Mouse (Mus musculus) liver, embryonic 11.5 days (tissue): Measurements from ENCODE around the gene Dnal1. TPM values are rescaled to one million over a fixed set of nuclear protein-coding genes. Genes with fewer than 3 reads are reported as not detected.
A peak's percentile ranks its signal among the peaks of the same experiment; 100 is the strongest.

Source experiments
- ATAC-seq: fragments of 200-750 bp; cut with Nextera tagmentation; replicated peaks from 2 replicates; pipeline ENCODE4 v1.8.0; 2017; ENCODE audit warnings: moderate number of reproducible peaks, mild to moderate bottlenecking, moderate TSS enrichment, moderate library complexity; ENCODE audit not compliant: low FRiP score
- DNase-seq: peaks from one replicate; pipeline ENCODE4 v3.0.0-alpha.2; 2017; ENCODE audit warnings: low spot score
- H3K27ac ChIP-seq: fragments of 300-500 bp; sonication (generic); 2 replicates; pipeline ENCODE4 v1.5.1; 2014; ENCODE audit warnings: mild to moderate bottlenecking, low read depth, low read length, control low read depth
- H3K27me3 ChIP-seq: fragments of 300-500 bp; sonication (generic); replicated peaks from 2 replicates; pipeline ENCODE4 v1.6.1; 2014; ENCODE audit warnings: low read length, mixed read lengths; ENCODE audit not compliant: control insufficient read depth, insufficient read depth
- H3K36me3 ChIP-seq: fragments of 300-500 bp; sonication (generic); 2 replicates; pipeline ENCODE4 v1.6.1; 2014; ENCODE audit warnings: mild to moderate bottlenecking, low read length, moderate library complexity, mixed read lengths; ENCODE audit not compliant: control insufficient read depth, insufficient read depth
- H3K4me1 ChIP-seq: fragments of 300-500 bp; sonication (generic); replicated peaks from 2 replicates; pipeline ENCODE4 v1.6.1; 2014; ENCODE audit warnings: low read length, mixed read lengths; ENCODE audit not compliant: control insufficient read depth, insufficient read depth
- H3K4me2 ChIP-seq: fragments of 300-500 bp; sonication (generic); 2 replicates; pipeline ENCODE4 v1.6.1; 2014; ENCODE audit warnings: mild to moderate bottlenecking, control low read depth, moderate library complexity
- H3K4me3 ChIP-seq: fragments of 300-500 bp; sonication (generic); 2 replicates; pipeline ENCODE4 v1.5.1; 2014; ENCODE audit warnings: low read depth, low read length, control low read depth
- H3K9ac ChIP-seq: fragments of 300-500 bp; sonication (generic); 2 replicates; pipeline ENCODE4 v1.6.1; 2014; ENCODE audit warnings: low read depth, low read length, control low read depth
- H3K9me3 ChIP-seq: fragments of 300-500 bp; sonication (generic); 2 replicates; pipeline ENCODE4 v1.6.1; 2016; ENCODE audit warnings: low read length, inconsistent platforms, mixed read lengths; ENCODE audit not compliant: control insufficient read depth
- WGBS: fragments of 180-500 bp; shearing (Covaris S2); extraction: QIAGEN DNeasy Blood & Tissue Kit; methylation state at CpG from one replicate; pipeline ENCODE4 v1.1.7; 2014; 5-methylcytosine and 5-hydroxymethylcytosine counted together
- polyA plus RNA-seq: library from polyadenylated mRNA; unstranded; fragments of >200 nt; fragmentation: Nextera tagmentation; extraction: Ambion mirVana; gene quantifications from 2 replicates; pipeline ENCODE4 v1.2.1, GENCODE M21; 2014

Dnal1 gene
- polyA plus RNA-seq, 1 experiment from 2014 or later: 2.3 TPM

DNA sequence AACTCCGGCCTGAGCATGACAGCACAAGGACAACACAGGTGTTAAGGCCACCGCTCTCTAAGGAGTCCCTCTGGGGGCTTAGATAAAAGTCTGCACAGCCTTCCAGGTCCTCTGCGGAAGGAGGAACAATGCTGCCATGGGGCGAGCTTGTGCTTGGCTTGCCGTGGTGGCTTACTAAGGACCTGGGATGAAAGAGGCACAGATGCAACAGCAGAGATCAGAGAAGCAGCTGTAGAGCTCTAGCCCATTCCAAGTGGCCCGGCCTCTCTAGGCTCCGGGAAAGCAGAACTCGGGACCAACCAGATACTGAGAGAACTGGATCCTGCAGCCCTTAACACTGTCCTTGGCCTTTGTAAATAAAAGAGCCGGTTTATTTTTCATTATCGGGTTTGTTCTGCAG, 37.7 kb downstream of the Dnal1 start:
- H3K4me1 ChIP-seq: peaks cover 54% of the 10 kb centered on the region
- H3K9me3 ChIP-seq: no peaks in the 10 kb centered on the region
- DNase-seq: no peak
- no peaks in the 10 kb centered on the region for H3K27me3 ChIP-seq
- peak overlapping the region; percentile 18; the same call in 1 of the 2 replicates for H3K4me3 ChIP-seq
- H3K4me2 ChIP-seq: peak overlapping the region; percentile 53
- H3K9ac ChIP-seq: peak overlapping the region; percentile 38
- 71% methylated on average over 10 of the region's 10 CpGs for WGBS
- H3K36me3 ChIP-seq: peaks cover 28% of the 10 kb centered on the region
- no peak for ATAC-seq
- H3K27ac ChIP-seq: peak overlapping the region; percentile 73

- Histone ChIP-seq H3K4me3 (0 out of 2 replicates have a peak overlapping the region, but pooled peaks have one; percentile 18), H3K36me3 (peaks cover 28% of the 10 kb centered on the region), H3K4me2 (peak overlapping the region; percentile 53), H3K9ac (no peak overlapping the region), H3K4me1 (peaks cover 51% of the 10 kb centered on the region), H3K27me3 (no peaks in the 10 kb centered on the region), H3K9me3 (no peaks in the 10 kb centered on the region), H3K27ac (peak overlapping the region; percentile 73)
- ATAC-seq (no peak; the same call in 1 of the 2 replicates), DNase-seq (no peak)
- 67% methylated on average over 32 of the region's 32 CpGs for WGBS
Observed at GRCm38 (mm10) chr12:84152352-84153190, 38.4 kb downstream of the Dnal1 start.

GRCm38 (mm10) chr12:84153414-84153813, 39.2 kb downstream of the Dnal1 start:
- H3K9me3 ChIP-seq: no peaks in the 10 kb centered on the region
- H3K27ac ChIP-seq: no peak overlapping the region; the same call in 1 of the 2 replicates
- H3K27me3 ChIP-seq: no peaks in the 10 kb centered on the region
- DNase-seq: no peak
- no peak overlapping the region for H3K4me2 ChIP-seq
- peaks cover 46% of the 10 kb centered on the region for H3K4me1 ChIP-seq
- WGBS: 84% methylated on average over 6 of the region's 6 CpGs
- no peak overlapping the region for H3K9ac ChIP-seq
- no peak overlapping the region for H3K4me3 ChIP-seq
- peaks cover 36% of the 10 kb centered on the region for H3K36me3 ChIP-seq
- ATAC-seq: no peak

- Histone ChIP-seq H3K9me3 (no peaks in the 10 kb centered on the region), H3K36me3 (peaks cover 51% of the 10 kb centered on the region), H3K9ac (no peak overlapping the region), H3K4me3 (no peak overlapping the region), H3K27ac (no peak overlapping the region), H3K4me2 (no peak overlapping the region), H3K4me1 (peaks cover 37% of the 10 kb centered on the region), H3K27me3 (no peaks in the 10 kb centered on the region)
- WGBS: 65% methylated on average over 11 of the region's 11 CpGs
- DNase-seq (no peak), ATAC-seq (no peak)
Observed at GRCm38 (mm10) chr12:84154786-84155522, 40.8 kb downstream of the Dnal1 start.

DNA sequence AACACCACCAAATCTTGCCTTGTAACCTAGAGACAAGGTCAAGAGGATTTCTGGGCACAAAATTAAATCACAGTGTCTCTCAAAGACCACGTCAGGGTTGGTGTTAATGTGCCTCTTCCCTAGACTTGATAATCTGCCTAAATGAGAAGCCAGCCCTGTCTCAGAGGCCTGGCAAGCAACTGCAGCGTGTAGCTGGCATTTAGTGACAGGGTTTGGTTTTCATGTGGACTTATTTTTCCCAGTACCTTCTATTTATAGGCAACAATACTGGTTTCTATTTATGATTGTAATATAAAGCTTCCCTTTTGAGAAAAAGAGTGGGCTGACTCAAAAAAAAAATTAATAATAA, 41.3 kb downstream of the Dnal1 start:
- Histone ChIP-seq H3K27me3 (no peaks in the 10 kb centered on the region), H3K4me2 (no peak overlapping the region), H3K9me3 (no peaks in the 10 kb centered on the region), H3K36me3 (peaks cover 56% of the 10 kb centered on the region), H3K27ac (no peak overlapping the region), H3K4me3 (no peak overlapping the region), H3K9ac (no peak overlapping the region), H3K4me1 (peaks cover 32% of the 10 kb centered on the region)
- DNase-seq (no peak), ATAC-seq (no peak)
- 77% methylated on average over 2 of the region's 2 CpGs for WGBS

- H3K4me2 ChIP-seq: no peak overlapping the region
- DNase-seq (no peak), ATAC-seq (no peak)
- peaks cover 58% of the 10 kb centered on the region for H3K36me3 ChIP-seq
- no peaks in the 10 kb centered on the region for H3K27me3 ChIP-seq
- WGBS: 93% methylated on average over 18 of the region's 18 CpGs
- no peak overlapping the region for H3K9ac ChIP-seq
- no peak overlapping the region for H3K27ac ChIP-seq
- no peak overlapping the region for H3K4me3 ChIP-seq
- H3K9me3 ChIP-seq: no peaks in the 10 kb centered on the region
- H3K4me1 ChIP-seq: peaks cover 29% of the 10 kb centered on the region
Observed at GRCm38 (mm10) chr12:84156210-84156609, 42.0 kb downstream of the Dnal1 start.

GRCm38 (mm10) chr12:84158156-84158555, 44.0 kb downstream of the Dnal1 start:
- Histone ChIP-seq H3K27ac (no peak overlapping the region), H3K4me3 (no peak overlapping the region), H3K4me2 (no peak overlapping the region), H3K4me1 (peaks cover 21% of the 10 kb centered on the region), H3K9ac (no peak overlapping the region), H3K9me3 (no peaks in the 10 kb centered on the region), H3K36me3 (peaks cover 59% of the 10 kb centered on the region), H3K27me3 (no peaks in the 10 kb centered on the region)
- WGBS: 86% methylated on average over 14 of the region's 14 CpGs
- DNase-seq (no peak), ATAC-seq (no peak)

DNA sequence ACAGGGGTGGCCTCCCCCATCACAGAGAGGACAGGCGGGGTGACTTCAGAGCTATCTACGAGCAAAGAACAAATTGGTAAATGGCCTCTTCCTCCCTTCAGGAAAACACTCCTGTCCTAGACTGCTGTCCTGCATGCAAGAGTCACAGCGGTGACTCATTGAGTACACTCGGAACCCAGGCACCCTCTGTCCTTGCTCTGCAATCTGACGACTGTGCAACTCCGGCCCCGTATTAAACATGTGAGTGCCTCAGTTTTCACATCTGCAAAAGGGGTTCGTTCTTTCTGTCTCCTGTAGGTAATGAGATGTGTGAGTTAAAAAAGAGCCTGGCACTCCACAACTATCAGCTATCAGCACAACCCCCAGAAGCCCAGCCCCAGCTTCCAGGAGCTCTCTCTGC, 46.3 kb downstream of the Dnal1 start:
- Histone ChIP-seq H3K27me3 (no peaks in the 10 kb centered on the region), H3K9me3 (no peaks in the 10 kb centered on the region), H3K27ac (no peak overlapping the region), H3K36me3 (peaks cover 52% of the 10 kb centered on the region), H3K9ac (no peak overlapping the region), H3K4me3 (no peak overlapping the region), H3K4me2 (no peak overlapping the region), H3K4me1 (peaks cover 14% of the 10 kb centered on the region)
- ATAC-seq: no peak
- DNase-seq: peak; percentile 30
- WGBS: 93% methylated on average over 8 of the region's 8 CpGs
